ENCODE assay signal across 8 mouse cellular contexts in genomic region chr11:114636727-114637505, GRCm38 (mm10). TPM values are rescaled to one million over a fixed set of nuclear protein-coding genes. Genes with fewer than 3 reads are reported as not detected.
DNase-seq lines count a peak whose midpoint lies in the region; ATAC-seq lines count a peak whose summit lies in the region.

No protein-coding gene starts in this region.

- peak; percentile 73 for ATAC-seq in forebrain, embryonic 14.5 days
- no peak for ATAC-seq in limb, embryonic 11.5 days (ENCODE audit: insufficient number of reproducible peaks, low FRiP score, low TSS enrichment, low read depth)

- no peaks in the 10 kb centered on the region for H3K9me3 ChIP-seq in forebrain, embryonic 14.5 days (replicated peaks; ENCODE audit: control insufficient read depth, low read length)
- H3K9me3 ChIP-seq in limb, embryonic 11.5 days (ENCODE audit: control insufficient read depth, low read length): no peaks in the 10 kb centered on the region

- no peak overlapping the region for H3K27ac ChIP-seq in forebrain, embryonic 14.5 days (ENCODE audit: low read depth, low read length)
- no peak overlapping the region for H3K27ac ChIP-seq in limb, embryonic 11.5 days (replicated peaks; ENCODE audit: low read depth, low read length)

- H3K4me1 ChIP-seq in forebrain, embryonic 14.5 days (ENCODE audit: control insufficient read depth, insufficient read depth, low read length): peaks cover 15% of the 10 kb centered on the region
- H3K4me1 ChIP-seq in limb, embryonic 11.5 days (ENCODE audit: control insufficient read depth, insufficient read depth, low read length): peaks cover 9% of the 10 kb centered on the region

- H3K9ac ChIP-seq in forebrain, embryonic 14.5 days (ENCODE audit: low read length): no peak overlapping the region
- H3K9ac ChIP-seq in limb, embryonic 11.5 days (ENCODE audit: low read length): no peak overlapping the region

- DNase-seq in kidney, adult 18-20 months: peak; percentile 19
- no peak for DNase-seq in kidney, postnatal 10 days
- DNase-seq in brain, adult 2 months (ENCODE audit: low read depth, low spot score): peak; percentile 80
- DNase-seq in forebrain, embryonic 14.5 days (ENCODE audit: low spot score): peak; percentile 60
- peak; percentile 51 for DNase-seq in limb, embryonic 11.5 days (ENCODE audit: low spot score)
- DNase-seq in gastrocnemius, postnatal 4 days (ENCODE audit: low spot score in 2 of 2): no peak
- DNase-seq in urinary bladder, adult 18-20 months (ENCODE audit: low spot score in 2 of 2): no peak
- no peak for DNase-seq in adipocyte (ENCODE audit: low spot score)

- peaks cover 9% of the 10 kb centered on the region; the same call in 1 of the 2 replicates for H3K27me3 ChIP-seq in forebrain, embryonic 14.5 days (replicated peaks; ENCODE audit: control insufficient read depth, insufficient read depth, low read length)
- H3K27me3 ChIP-seq in limb, embryonic 11.5 days (ENCODE audit: control insufficient read depth, insufficient read depth, low read length): no peaks in the 10 kb centered on the region

- WGBS in forebrain, embryonic 14.5 days: 58% methylated on average over 33 of the region's 35 CpGs
- WGBS in limb, embryonic 11.5 days: 59% methylated on average over 35 of the region's 35 CpGs

- H3K36me3 ChIP-seq in forebrain, embryonic 14.5 days (ENCODE audit: control insufficient read depth, insufficient read depth, low read length): no peaks in the 10 kb centered on the region
- no peaks in the 10 kb centered on the region for H3K36me3 ChIP-seq in limb, embryonic 11.5 days (ENCODE audit: control insufficient read depth, insufficient read depth, low read length)

- H3K4me2 ChIP-seq in forebrain, embryonic 14.5 days (ENCODE audit: low read length): peak overlapping the region; percentile 30; the same call in 1 of the 2 replicates
- peak overlapping the region; percentile 11; the same call in 1 of the 2 replicates for H3K4me2 ChIP-seq in limb, embryonic 11.5 days (ENCODE audit: low read depth, severe bottlenecking)

- no peak overlapping the region for H3K4me3 ChIP-seq in forebrain, embryonic 14.5 days (ENCODE audit: low read depth, low read length)
- no peak overlapping the region for H3K4me3 ChIP-seq in limb, embryonic 11.5 days (ENCODE audit: low read depth, low read length)

RNA-seq across cellular contexts. Expression of gene Rpl38, which starts 31.4 kb away (rescaled TPM):
- 739 and 915 TPM in 2 replicates for polyA plus RNA-seq in forebrain, embryonic 14.5 days (2014; fragmentation: Nextera tagmentation; extraction: Ambion mirVana)
- polyA plus RNA-seq in limb, embryonic 11.5 days (2014; fragmentation: Nextera tagmentation; extraction: Ambion mirVana): 1,033 and 1,082 TPM in 2 replicates
- total RNA-seq in gastrocnemius, postnatal 4 days (2021): 1,000 to 10,000 TPM; 1,199 to 1,226 TPM

RNA-seq across cellular contexts. Expression of gene Ttyh2, which starts 38.3 kb away (rescaled TPM):
- polyA plus RNA-seq in forebrain, embryonic 14.5 days (2014; fragmentation: Nextera tagmentation; extraction: Ambion mirVana): 24.0 and 25.2 TPM in 2 replicates
- 9.5 and 10.0 TPM in 2 replicates for polyA plus RNA-seq in limb, embryonic 11.5 days (2014; fragmentation: Nextera tagmentation; extraction: Ambion mirVana)
- 100 to 1,000 TPM; 101 to 108 TPM for total RNA-seq in gastrocnemius, postnatal 4 days (2021)

Comparison
In these comparisons a context has a peak if more than half of its experiments do, and no peak if none do; other contexts are left out.
1. DNase-seq: peak in kidney, adult 18-20 months (single experiment), brain, adult 2 months (single experiment), forebrain, embryonic 14.5 days (single experiment) and limb, embryonic 11.5 days (single experiment); none in kidney, postnatal 10 days (single experiment), gastrocnemius, postnatal 4 days (0 of 2), urinary bladder, adult 18-20 months (0 of 2) and adipocyte (single experiment).